Mouse (Mus musculus): ENCODE measurements around the gene Rita1.

The Rita1 gene

GRCm38 (mm10) chr5:120570289-120570897 is 42.0 kb downstream of the Rita1 start:
- DNase-seq (ENCODE audit: low spot score), result no peak

GRCm38 (mm10) chr5:120569791-120570190 is 42.6 kb downstream of the Rita1 start:
- DNase-seq (ENCODE audit: low spot score), result no peak

- no peak for DNase-seq (ENCODE audit: low spot score)
Measured at GRCm38 (mm10) chr5:120568964-120569363, 43.4 kb downstream of the Rita1 start.

GRCm38 (mm10) chr5:120568336-120568768 is 44.0 kb downstream of the Rita1 start:
- no peak for DNase-seq (ENCODE audit: low spot score)

- no peak for DNase-seq (ENCODE audit: low spot score)
Measured at GRCm38 (mm10) chr5:120567761-120568211, 44.6 kb downstream of the Rita1 start.

GRCm38 (mm10) chr5:120567253-120567701 is 45.1 kb downstream of the Rita1 start:
- no peak for DNase-seq (ENCODE audit: low spot score)

GRCm38 (mm10) chr5:120566681-120567252 is 45.6 kb downstream of the Rita1 start:
- no peak for DNase-seq (ENCODE audit: low spot score)

- DNase-seq (ENCODE audit: low spot score), result no peak
Measured at GRCm38 (mm10) chr5:120566101-120566500, 46.3 kb downstream of the Rita1 start.

GRCm38 (mm10) chr5:120565171-120565905 is 47.1 kb downstream of the Rita1 start:
- DNase-seq (ENCODE audit: low spot score), result peak; percentile 63

- no peak for DNase-seq (ENCODE audit: low spot score)
Measured at GRCm38 (mm10) chr5:120563914-120564311, 48.5 kb downstream of the Rita1 start.

- peak; percentile 83 for DNase-seq (ENCODE audit: low spot score)
Measured at GRCm38 (mm10) chr5:120562956-120563913, 49.2 kb downstream of the Rita1 start.

- DNase-seq (ENCODE audit: low spot score), result peak; percentile 90
Measured at GRCm38 (mm10) chr5:120560616-120561311, 51.6 kb downstream of the Rita1 start.

- no peak for DNase-seq (ENCODE audit: low spot score)
Measured at GRCm38 (mm10) chr5:120560129-120560615, 52.2 kb downstream of the Rita1 start.

GRCm38 (mm10) chr5:120558762-120559161 is 53.6 kb downstream of the Rita1 start:
- no peak for DNase-seq (ENCODE audit: low spot score)

- no peak for DNase-seq (ENCODE audit: low spot score)
Measured at GRCm38 (mm10) chr5:120558041-120558440, 54.3 kb downstream of the Rita1 start.

GRCm38 (mm10) chr5:120555871-120556270 is 56.5 kb downstream of the Rita1 start:
- no peak for DNase-seq (ENCODE audit: low spot score)

GRCm38 (mm10) chr5:120550673-120551072 is 61.7 kb downstream of the Rita1 start:
- DNase-seq (ENCODE audit: low spot score), result no peak

- DNase-seq (ENCODE audit: low spot score), result peak; percentile 47
Measured at GRCm38 (mm10) chr5:120550137-120550536, 62.3 kb downstream of the Rita1 start.

GRCm38 (mm10) chr5:120548236-120548850 is 64.0 kb downstream of the Rita1 start:
- DNase-seq (ENCODE audit: low spot score), result no peak

All from yolk sac, embryonic 10.5 days (tissue).